Mouse (Mus musculus): Measurements from ENCODE around the gene Gm44973.
"Not testable (repeated sequence)": the region's sequence is repeated elsewhere in the genome, so short reads cannot be mapped to it uniquely, and the experiment has no call there.

The Gm44973 gene

GRCm38 (mm10) chr7:5015118-5016001 lies at the start of gene Gm44973:
Gene Gm44973 (plus strand): TSS chr7:5015496.
- peak; percentile 97 for DNase-seq

DNA sequence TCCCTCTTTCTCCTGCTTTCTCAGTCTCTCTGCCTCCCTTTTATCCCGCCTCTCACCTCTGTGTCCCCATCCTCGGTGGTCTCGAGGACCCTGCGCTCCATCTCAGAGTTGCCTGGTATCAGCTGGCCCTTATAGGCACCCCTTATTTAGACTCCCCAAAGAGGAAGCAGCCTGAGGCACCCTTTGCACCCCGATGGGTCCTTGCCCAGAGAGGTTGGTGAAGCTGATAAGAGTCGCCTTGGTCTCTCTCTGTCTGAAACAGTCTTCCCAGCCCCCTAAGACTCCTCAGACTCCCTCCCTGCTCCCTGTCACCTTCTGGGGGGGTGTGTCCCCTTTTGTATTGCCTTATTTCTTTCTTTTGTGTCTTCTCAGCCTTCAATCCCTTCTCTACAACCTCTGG lies 44.2 kb upstream of the Gm44973 start, which contains the start of gene Sbk3:
Gene Sbk3 (minus strand): TSS at position 101 of the 400 bp plus-strand sequence.
- no peak for DNase-seq

DNA sequence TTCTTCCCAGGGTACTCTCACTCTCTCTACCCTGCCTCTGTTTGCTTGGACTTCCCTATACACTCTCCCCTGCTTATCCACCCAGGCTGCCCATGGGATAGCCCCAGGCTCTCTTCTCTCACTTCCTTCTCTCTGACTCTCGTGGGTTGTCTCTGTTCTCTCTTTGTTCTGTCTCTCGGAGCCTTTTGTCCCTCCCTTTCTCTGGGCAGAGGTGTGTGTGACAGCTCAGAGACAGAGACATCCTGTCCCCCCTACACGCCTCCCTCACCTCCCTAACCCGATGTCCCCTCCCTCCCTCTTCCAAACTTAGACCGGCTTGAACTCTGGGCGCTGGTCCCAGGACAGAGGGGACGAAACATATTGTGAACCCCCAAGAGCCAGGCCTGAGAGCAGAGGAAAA lies 43.6 kb upstream of the Gm44973 start:
- DNase-seq, result peak; percentile 87

DNA sequence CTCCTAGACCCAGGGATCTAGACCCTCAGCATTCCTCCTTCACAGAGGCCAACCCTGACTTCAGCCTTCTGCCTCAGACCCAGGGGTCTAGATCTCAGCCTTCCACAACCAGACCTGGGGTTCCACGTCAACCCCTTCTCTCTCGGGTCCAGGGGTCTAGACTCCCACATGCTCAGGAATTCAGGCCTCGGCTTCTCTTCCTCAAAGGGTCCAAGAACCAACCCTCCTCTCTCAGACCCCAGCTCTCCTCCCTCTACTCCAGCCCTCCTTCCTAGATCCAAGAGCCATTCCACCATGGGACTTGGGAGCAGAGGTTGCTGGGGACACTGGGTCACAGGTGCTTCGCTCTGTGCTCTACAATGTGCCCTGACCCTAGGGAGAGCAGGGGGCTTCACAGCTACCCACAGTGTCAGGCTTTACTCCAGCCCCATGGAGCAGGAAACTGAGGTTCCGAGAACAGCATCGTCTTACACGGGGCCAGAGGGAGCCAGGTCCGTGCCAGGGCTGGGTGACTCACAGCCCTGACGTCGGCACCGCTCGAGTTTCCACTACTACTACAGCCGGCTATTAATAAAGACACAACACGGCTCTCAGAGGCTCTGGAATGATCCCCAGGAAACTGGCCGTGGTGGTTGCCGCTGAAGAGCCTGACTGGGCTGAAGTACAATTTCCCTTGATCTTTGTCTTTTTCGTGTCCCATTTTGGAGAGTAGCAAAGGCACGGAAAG lies 42.8 kb upstream of the Gm44973 start:
- peak; percentile 82 for DNase-seq

DNA sequence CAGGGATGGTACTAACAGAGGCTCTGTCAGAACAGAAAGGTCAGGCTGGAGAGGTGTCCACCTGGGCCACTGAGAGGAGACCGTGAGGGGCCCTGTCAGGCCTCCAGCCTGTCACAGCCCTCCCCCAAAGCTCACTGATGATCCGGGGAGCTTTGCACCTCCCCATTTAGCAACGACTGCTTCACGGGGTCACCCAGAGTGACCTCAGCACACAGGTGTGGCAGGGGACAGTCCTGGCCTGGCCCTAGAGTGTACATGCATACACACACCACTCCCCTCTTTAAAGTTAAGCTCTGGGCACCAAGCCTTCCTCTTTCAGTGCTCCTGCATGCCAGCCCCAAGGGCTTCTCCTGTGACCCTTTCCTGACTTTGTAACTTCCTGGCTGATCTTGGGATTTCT lies 39.8 kb upstream of the Gm44973 start:
- DNase-seq, result no peak

DNA sequence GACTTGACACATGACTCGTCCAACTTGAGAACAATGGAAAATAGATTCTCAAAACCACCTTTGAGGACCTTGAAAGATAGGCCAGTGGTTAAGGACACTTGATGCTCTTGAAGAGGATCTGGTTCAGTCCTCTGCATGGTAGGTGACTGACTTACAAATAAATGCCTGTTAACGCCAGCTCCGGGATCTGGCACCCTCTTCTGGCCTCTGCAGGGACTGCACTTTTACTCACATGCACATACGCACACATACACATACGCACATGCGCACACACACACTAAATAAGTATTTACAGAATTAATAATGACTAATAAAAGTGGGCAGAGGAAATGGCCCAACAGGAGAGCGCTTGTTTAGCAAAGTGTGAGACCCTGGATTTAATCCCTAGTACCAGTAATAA lies 38.5 kb upstream of the Gm44973 start:
- DNase-seq, result no peak

- no peak for DNase-seq
These were observed 27.0 kb upstream of the Gm44973 start for GRCm38 (mm10) chr7:4988250-4988649.

DNA sequence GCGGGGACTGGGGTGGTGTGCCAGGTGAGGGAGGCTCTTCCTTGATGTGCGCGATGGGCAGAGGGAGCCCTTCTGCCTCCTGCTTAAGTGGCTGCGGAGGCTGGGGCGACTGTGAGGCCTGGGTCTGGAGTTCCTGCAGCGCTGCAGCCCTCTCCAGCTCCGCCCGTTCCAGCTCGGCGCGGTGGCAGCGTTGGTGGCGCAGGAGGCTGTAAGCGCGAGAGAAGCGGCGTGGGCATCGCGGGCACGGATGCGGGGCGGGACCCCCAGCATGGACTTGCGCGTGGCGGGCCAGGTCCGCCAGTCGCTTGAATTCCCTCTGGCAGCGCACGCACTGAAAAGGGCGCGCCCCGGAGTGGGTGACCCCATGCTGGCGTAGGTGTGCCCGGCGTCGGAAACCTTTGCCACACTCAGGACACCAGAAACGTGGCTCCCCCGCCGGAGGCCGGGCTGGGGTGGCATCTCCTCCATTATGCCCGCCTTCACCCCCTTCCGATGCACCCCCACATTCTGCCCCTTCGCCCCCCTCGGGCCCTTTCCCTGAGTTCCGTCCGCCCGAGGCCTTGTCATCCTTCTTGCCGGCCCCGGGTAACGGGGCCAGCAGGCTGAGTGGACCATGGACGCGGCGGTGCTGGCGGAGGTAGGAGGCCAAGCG lies 21.8 kb upstream of the Gm44973 start:
- no peak for DNase-seq

- DNase-seq, result no peak
These were observed 21.1 kb upstream of the Gm44973 start for GRCm38 (mm10) chr7:4993999-4994788.

- no peak for DNase-seq
These were observed 19.9 kb upstream of the Gm44973 start for GRCm38 (mm10) chr7:4995268-4996002.

- DNase-seq, result peak; percentile 97
These were observed 19.0 kb upstream of the Gm44973 start, which contains the start of gene Zfp579 for GRCm38 (mm10) chr7:4996003-4996895. Gene Zfp579 (minus strand): TSS chr7:4996158.

DNA sequence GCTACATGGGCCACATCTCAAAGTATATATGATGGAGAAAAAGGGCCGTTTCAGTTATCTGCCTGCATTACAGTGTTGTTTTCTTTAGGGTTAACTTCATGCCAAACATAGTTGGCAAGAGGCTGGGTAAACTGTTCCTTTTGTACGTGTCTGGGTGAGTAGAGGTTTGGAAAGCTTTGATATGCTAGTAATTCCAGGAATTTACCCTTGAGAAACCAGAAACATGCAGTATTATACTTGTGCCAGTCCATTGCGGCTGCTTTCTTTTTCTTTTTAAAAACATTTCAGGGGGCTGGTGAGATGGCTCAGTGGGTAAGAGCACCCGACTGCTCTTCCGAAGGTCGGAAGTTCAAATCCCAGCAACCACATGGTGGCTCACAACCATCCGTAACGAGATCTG lies 18.4 kb upstream of the Gm44973 start:
- DNase-seq, result no peak

DNA sequence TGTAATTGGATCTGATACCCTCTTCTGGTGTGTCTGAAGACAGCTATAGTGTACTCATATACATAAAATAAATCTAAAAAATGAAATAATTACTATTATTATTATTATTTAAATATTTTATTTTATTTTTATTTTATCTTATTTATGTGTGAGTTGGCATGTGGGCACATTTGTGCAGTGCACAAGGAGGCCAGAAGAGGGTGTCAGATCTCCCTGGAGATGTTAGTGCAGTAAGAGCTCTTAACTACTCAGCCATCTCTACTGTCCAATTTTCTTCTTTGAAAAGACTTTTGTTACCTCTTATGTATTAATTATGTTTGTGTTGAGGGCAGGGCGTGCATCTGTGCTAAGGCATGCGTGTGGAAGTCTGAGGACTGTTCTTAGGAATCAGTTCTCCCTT lies 15.4 kb upstream of the Gm44973 start:
- DNase-seq, result peak; percentile 49

- DNase-seq, result not testable (repeated sequence)
These were observed 12.4 kb upstream of the Gm44973 start for GRCm38 (mm10) chr7:5002876-5003275.

GRCm38 (mm10) chr7:5008229-5008628 lies 7.1 kb upstream of the Gm44973 start:
- no peak for DNase-seq

GRCm38 (mm10) chr7:5012681-5013513 lies 2.4 kb upstream of the Gm44973 start:
- no peak for DNase-seq

DNA sequence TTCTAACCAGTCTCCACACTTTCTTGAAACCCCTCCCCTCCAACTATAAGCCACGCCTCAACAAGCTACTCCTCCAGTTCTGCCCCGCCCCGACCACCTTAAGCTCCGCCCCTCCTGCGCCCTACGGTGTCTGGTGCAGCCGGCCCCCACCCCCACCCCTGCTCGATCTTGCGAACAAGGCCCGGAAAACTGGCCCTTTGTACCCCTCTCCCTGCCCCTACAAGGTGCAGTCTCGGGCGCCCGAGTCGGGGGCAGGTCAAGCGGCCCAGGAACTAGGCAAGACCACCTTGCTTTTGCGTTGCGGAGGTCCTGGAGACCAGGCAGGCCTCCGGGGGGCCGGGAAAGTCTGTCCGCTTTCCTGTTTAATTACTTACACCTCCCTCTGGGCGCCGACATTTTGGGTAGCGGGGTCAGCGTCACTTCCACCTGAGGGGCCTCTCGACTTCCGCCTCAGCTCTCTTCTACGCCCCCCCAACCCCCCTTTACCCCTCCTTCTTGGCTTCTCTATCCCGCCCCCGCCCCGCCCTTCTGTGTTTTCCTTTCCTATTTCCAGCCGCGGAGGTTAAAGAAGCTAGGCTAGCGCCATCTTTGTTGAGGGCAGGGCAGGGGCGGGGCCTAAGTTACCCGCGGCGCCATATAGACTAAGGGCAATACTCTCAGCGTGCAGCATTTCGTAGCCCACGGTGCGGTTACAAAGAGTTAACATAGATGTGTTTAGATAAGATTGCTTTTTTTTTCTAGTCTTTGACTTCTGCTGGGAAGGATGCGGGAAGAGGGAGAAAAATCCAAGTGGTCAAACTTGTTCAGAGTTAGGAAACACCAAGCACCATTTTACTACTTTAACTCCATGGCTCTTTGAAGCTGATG lies 812 bp upstream of the Gm44973 start, which contains the start of the genes Zfp524 and Fiz1:
Gene Zfp524 (plus strand): TSS at position 165 of the 867 bp plus-strand sequence.
Gene Fiz1 (minus strand): TSS at position 447 of the 867 bp plus-strand sequence.
- peak; percentile 98 for DNase-seq

DNA sequence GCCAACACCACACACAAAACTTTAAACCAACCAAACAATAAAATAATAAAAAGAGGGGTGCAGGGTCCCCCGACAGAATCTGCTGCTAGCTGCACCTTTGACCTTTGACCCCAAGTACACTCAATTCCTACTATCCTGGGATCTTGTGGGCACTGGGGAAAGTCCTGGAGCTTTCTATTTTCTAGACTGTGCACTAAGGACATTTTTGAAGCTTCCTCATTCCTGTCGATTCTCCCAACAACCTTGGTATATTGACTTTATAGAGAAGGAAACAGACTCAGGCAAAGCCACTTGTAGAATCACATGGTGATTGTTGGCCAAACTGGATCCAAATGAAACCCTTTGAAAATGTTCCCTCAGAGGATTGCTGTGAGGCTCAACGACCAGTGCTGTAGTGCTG lies 761 bp downstream of the Gm44973 start:
- no peak for DNase-seq

- no peak for DNase-seq
These were observed 1.6 kb downstream of the Gm44973 start for GRCm38 (mm10) chr7:5016920-5017319.
